Mouse (Mus musculus) midbrain, embryonic 13.5 days (tissue): Measurements from ENCODE around the gene Cypt2. TPM values are rescaled to one million over a fixed set of nuclear protein-coding genes. Genes with fewer than 3 reads are reported as not detected.
"Not testable (repeated sequence)": the region's sequence is repeated elsewhere in the genome, so short reads cannot be mapped to it uniquely, and the experiment has no call there.

Experiments
- ATAC-seq: fragments of 200-750 bp; cut with Nextera tagmentation; 2 replicates; pipeline ENCODE4 v1.8.0; 2017; ENCODE audit warnings: mild to moderate bottlenecking, moderate TSS enrichment, moderate library complexity
- H3K27ac ChIP-seq: fragments of 300-500 bp; sonication (generic); 2 replicates; pipeline ENCODE4 v1.5.1; 2015; ENCODE audit warnings: inconsistent platforms, mild to moderate bottlenecking, moderate library complexity
- H3K27me3 ChIP-seq: fragments of 300-500 bp; sonication (generic); 2 replicates; pipeline ENCODE4 v1.6.1; 2015; ENCODE audit warnings: mild to moderate bottlenecking, inconsistent platforms
- H3K36me3 ChIP-seq: fragments of 300-500 bp; sonication (generic); 2 replicates; pipeline ENCODE4 v1.6.1; 2015; ENCODE audit warnings: mild to moderate bottlenecking, inconsistent platforms
- H3K4me1 ChIP-seq: fragments of 300-500 bp; sonication (generic); replicated peaks from 2 replicates; pipeline ENCODE4 v1.6.1; 2015; ENCODE audit warnings: inconsistent platforms
- H3K4me2 ChIP-seq: fragments of 300-500 bp; sonication (generic); replicated peaks from 2 replicates; pipeline ENCODE4 v1.6.1; 2015; ENCODE audit warnings: moderate library complexity, mild to moderate bottlenecking, inconsistent platforms
- H3K4me3 ChIP-seq: fragments of 300-500 bp; sonication (generic); replicated peaks from 2 replicates; pipeline ENCODE4 v1.5.1; 2015; ENCODE audit warnings: mild to moderate bottlenecking, inconsistent platforms
- H3K9ac ChIP-seq: fragments of 300-500 bp; sonication (generic); replicated peaks from 2 replicates; pipeline ENCODE4 v1.6.1; 2015; ENCODE audit warnings: mild to moderate bottlenecking, inconsistent platforms
- H3K9me3 ChIP-seq: fragments of 300-500 bp; sonication (generic); 2 replicates; pipeline ENCODE4 v1.6.1; 2016; ENCODE audit warnings: mild to moderate bottlenecking, inconsistent platforms
- WGBS: fragments of 180-500 bp; shearing (Covaris S2); methylation state at CpG from one replicate; pipeline ENCODE4 v1.1.7; 2015; 5-methylcytosine and 5-hydroxymethylcytosine counted together
- polyA plus RNA-seq: library from polyadenylated mRNA; unstranded; fragments of >200 nt; fragmentation: Nextera tagmentation; extraction: Ambion mirVana; gene quantifications from 2 replicates; pipeline ENCODE4 v1.2.1, GENCODE M21; 2015

Gene Cypt2
- polyA plus RNA-seq, result not detected in 2 replicates

DNA sequence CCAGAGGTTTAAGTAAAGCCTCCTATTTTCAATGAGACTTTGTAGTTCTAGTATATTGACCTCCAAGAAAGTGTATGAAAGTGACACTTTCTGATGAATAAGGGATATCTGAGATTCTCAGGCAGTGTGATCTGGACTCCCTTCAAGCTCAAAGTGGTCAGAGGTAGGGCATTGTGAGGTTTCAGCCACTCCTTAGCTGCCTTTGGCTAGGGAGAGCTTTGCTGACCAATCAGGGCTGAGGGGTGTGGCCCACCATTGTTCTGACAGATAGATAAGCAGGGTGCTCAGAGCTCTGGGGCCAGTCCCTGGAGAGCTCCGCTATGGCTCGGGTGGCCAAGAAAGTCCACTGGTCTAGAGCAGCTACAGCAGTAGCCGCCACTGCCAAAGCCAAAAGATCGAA, at the start of gene Cypt2:
Gene Cypt2, plus strand, starts transcription at position 301 of the 400 bp plus-strand sequence.
- not testable (repeated sequence) for ATAC-seq, H3K9me3 ChIP-seq, H3K9ac ChIP-seq, H3K27me3 ChIP-seq, H3K27ac ChIP-seq, H3K4me3 ChIP-seq, H3K36me3 ChIP-seq, H3K4me2 ChIP-seq, H3K4me1 ChIP-seq
- WGBS, result 91% methylated on average over 4 of the region's 4 CpGs

DNA sequence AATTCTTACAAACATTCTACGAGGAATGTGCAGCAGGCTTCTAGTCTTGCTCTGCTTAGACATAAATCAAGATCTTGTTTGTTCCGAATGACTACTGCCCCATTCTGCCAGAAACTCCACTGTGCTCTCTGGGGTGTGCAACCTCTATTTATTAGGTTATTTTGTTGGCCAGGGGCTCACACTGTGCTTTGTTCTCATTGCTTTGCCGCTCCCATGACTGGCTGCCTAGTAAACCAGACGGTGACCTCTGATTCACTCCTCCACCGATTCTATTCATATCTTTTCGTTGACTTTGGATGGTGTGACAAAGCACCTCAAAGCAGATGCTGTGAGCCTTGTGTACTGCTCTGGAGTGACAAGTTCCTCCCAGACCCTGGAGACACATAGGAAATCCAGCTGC, 46.7 kb downstream of the Cypt2 start:
- no peak overlapping the region for H3K9ac ChIP-seq
- no peaks in the 10 kb centered on the region for H3K4me1 ChIP-seq
- no peaks in the 10 kb centered on the region for H3K27me3 ChIP-seq
- H3K36me3 ChIP-seq, result no peaks in the 10 kb centered on the region
- H3K27ac ChIP-seq, result no peak overlapping the region
- no peak overlapping the region for H3K4me3 ChIP-seq
- no peak overlapping the region for H3K4me2 ChIP-seq
- WGBS, result 52% methylated on average over 6 of the region's 6 CpGs
- H3K9me3 ChIP-seq, result no peaks in the 10 kb centered on the region
- ATAC-seq, result no peak
